Mouse (Mus musculus) neural tube, embryonic 13.5 days (tissue): ENCODE measurements around the gene Eif3c. TPM values are rescaled to one million over a fixed set of nuclear protein-coding genes. Genes with fewer than 3 reads are reported as not detected.

ENCODE experiments used
- ATAC-seq: fragments of 200-750 bp; cut with Nextera tagmentation; 2 replicates; pipeline ENCODE4 v1.8.0; 2017; ENCODE audit warnings: low read depth, mild to moderate bottlenecking, moderate TSS enrichment, moderate library complexity
- H3K27ac ChIP-seq: fragments of 300-500 bp; sonication (generic); replicated peaks from 2 replicates; pipeline ENCODE4 v1.5.1; 2015; ENCODE audit warnings: moderate library complexity, mild to moderate bottlenecking, inconsistent platforms
- H3K27me3 ChIP-seq: fragments of 300-500 bp; sonication (generic); 2 replicates; pipeline ENCODE4 v1.6.1; 2015; ENCODE audit warnings: mild to moderate bottlenecking, inconsistent platforms
- H3K36me3 ChIP-seq: fragments of 300-500 bp; sonication (generic); 2 replicates; pipeline ENCODE4 v1.6.1; 2015; ENCODE audit warnings: mild to moderate bottlenecking, inconsistent platforms
- H3K4me1 ChIP-seq: fragments of 300-500 bp; sonication (generic); replicated peaks from 2 replicates; pipeline ENCODE4 v1.6.1; 2015; ENCODE audit warnings: inconsistent platforms
- H3K4me2 ChIP-seq: fragments of 300-500 bp; sonication (generic); 2 replicates; pipeline ENCODE4 v1.6.1; 2015; ENCODE audit warnings: inconsistent platforms, mild to moderate bottlenecking, moderate library complexity
- H3K4me3 ChIP-seq: fragments of 300-500 bp; sonication (generic); 2 replicates; pipeline ENCODE4 v1.5.1; 2015; ENCODE audit warnings: mild to moderate bottlenecking, inconsistent platforms
- H3K9ac ChIP-seq: fragments of 300-500 bp; sonication (generic); 2 replicates; pipeline ENCODE4 v1.6.1; 2015; ENCODE audit warnings: moderate library complexity, mild to moderate bottlenecking, inconsistent platforms
- H3K9me3 ChIP-seq: fragments of 300-500 bp; sonication (generic); 2 replicates; pipeline ENCODE4 v1.6.1; 2016; ENCODE audit warnings: inconsistent platforms
- WGBS: fragments of 180-500 bp; shearing (Covaris S2); methylation state at CpG from one replicate; pipeline ENCODE4 v1.1.7; 2015; 5-methylcytosine and 5-hydroxymethylcytosine counted together
- microRNA-seq: library from miRNA; unstranded; fragments of <30 nt; microRNA quantifications from one replicate; pipeline ENCODE4, GENCODE M21; 2016
- polyA plus RNA-seq: library from polyadenylated mRNA; unstranded; fragments of >200 nt; fragmentation: Nextera tagmentation; extraction: Ambion mirVana; gene quantifications from 2 replicates; pipeline ENCODE4 v1.2.1, GENCODE M21; 2015

Gene Eif3c
- polyA plus RNA-seq, 1 experiment from 2014 or later, result 188 TPM

GRCm38 (mm10) chr7:126503273-126503878 lies 62.8 kb downstream of the Eif3c start, which contains the start of gene Atxn2l:
TSS of gene Atxn2l (minus strand) at chr7:126503437.
- H3K4me2 ChIP-seq, result peak within 1 kb of the TSS; percentile 88
- peaks cover 28% of the 10 kb centered on the region for H3K36me3 ChIP-seq
- peak; percentile 87 for ATAC-seq
- peak within 1 kb of the TSS; percentile 99 for H3K27ac ChIP-seq
- no peaks in the 10 kb centered on the region for H3K9me3 ChIP-seq
- H3K4me3 ChIP-seq, result peak within 1 kb of the TSS; percentile 100
- H3K4me1 ChIP-seq, result peaks cover 24% of the 10 kb centered on the region
- H3K27me3 ChIP-seq, result no peaks in the 10 kb centered on the region
- H3K9ac ChIP-seq, result peak within 1 kb of the TSS; percentile 100
- whole genome bisulfite sequencing, result under 1% methylated on average over 65 of the region's 72 CpGs

DNA sequence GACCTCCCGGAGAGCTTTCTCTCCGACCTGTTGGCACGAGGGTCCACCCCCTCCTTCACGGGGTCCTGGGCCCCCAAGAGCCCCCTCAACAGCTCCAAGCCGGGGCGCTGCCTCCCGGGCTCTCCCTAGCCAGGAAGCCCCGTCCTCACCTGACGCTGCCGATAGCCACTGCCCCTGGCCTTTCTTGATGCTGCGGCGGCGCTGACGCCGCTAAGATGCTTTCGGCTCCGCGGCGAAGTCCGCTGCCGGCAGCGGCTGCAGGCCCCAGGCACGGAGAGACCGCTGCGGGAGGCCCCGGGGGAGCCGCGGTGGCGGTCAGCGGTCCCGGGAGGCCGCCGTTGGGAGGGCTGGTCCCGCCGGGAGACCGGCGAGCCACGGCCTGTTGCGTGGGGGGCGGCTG lies 63.5 kb downstream of the Eif3c start:
- peaks cover 24% of the 10 kb centered on the region for H3K4me1 ChIP-seq
- ATAC-seq, result no peak; the same call in 1 of the 2 replicates
- peaks cover 34% of the 10 kb centered on the region for H3K36me3 ChIP-seq
- H3K27me3 ChIP-seq, result no peaks in the 10 kb centered on the region
- peak overlapping the region; percentile 88 for H3K4me2 ChIP-seq
- H3K27ac ChIP-seq, result peak overlapping the region; percentile 99
- peak overlapping the region; percentile 100 for H3K9ac ChIP-seq
- under 1% methylated on average over 40 of the region's 40 CpGs for WGBS
- H3K4me3 ChIP-seq, result peak overlapping the region; percentile 100
- no peaks in the 10 kb centered on the region for H3K9me3 ChIP-seq

- under 1% methylated on average over 55 of the region's 57 CpGs for WGBS
Measured at GRCm38 (mm10) chr7:126502023-126502741, 64.0 kb downstream of the Eif3c start.

GRCm38 (mm10) chr7:126501684-126502022 lies 64.6 kb downstream of the Eif3c start:
- no peaks in the 10 kb centered on the region for H3K27me3 ChIP-seq
- ATAC-seq, result 0 out of 2 replicates have a peak, but pooled peaks have one; percentile 0
- 4% methylated on average over 9 of the region's 9 CpGs for WGBS
- peaks cover 45% of the 10 kb centered on the region for H3K36me3 ChIP-seq
- peaks cover 24% of the 10 kb centered on the region for H3K4me1 ChIP-seq
- H3K9ac ChIP-seq, result peak overlapping the region; percentile 100
- no peaks in the 10 kb centered on the region for H3K9me3 ChIP-seq
- peak overlapping the region; percentile 99 for H3K27ac ChIP-seq
- H3K4me3 ChIP-seq, result peak overlapping the region; percentile 100
- peak overlapping the region; percentile 88 for H3K4me2 ChIP-seq

More at GRCm38 (mm10) chr7:126502023-126502741, 64.0 kb downstream of the Eif3c start:
- ATAC-seq, result peak; percentile 91
- H3K4me1 ChIP-seq, result peaks cover 24% of the 10 kb centered on the region
- peak overlapping the region; percentile 88 for H3K4me2 ChIP-seq
- no peaks in the 10 kb centered on the region for H3K9me3 ChIP-seq
- H3K27me3 ChIP-seq, result no peaks in the 10 kb centered on the region
- peak overlapping the region; percentile 100 for H3K9ac ChIP-seq
- H3K27ac ChIP-seq, result peak overlapping the region; percentile 99
- H3K4me3 ChIP-seq, result peak overlapping the region; percentile 100
- peaks cover 40% of the 10 kb centered on the region for H3K36me3 ChIP-seq

GRCm38 (mm10) chr7:126499416-126499815 lies 66.8 kb downstream of the Eif3c start:
- no peak overlapping the region for H3K27ac ChIP-seq
- no peak overlapping the region for H3K4me3 ChIP-seq
- no peak overlapping the region for H3K4me2 ChIP-seq
- H3K9ac ChIP-seq, result no peak overlapping the region
- H3K36me3 ChIP-seq, result peaks cover 68% of the 10 kb centered on the region
- H3K27me3 ChIP-seq, result no peaks in the 10 kb centered on the region
- 92% methylated on average over 7 of the region's 7 CpGs for WGBS
- H3K4me1 ChIP-seq, result peaks cover 24% of the 10 kb centered on the region
- H3K9me3 ChIP-seq, result no peaks in the 10 kb centered on the region
- no peak for ATAC-seq

DNA sequence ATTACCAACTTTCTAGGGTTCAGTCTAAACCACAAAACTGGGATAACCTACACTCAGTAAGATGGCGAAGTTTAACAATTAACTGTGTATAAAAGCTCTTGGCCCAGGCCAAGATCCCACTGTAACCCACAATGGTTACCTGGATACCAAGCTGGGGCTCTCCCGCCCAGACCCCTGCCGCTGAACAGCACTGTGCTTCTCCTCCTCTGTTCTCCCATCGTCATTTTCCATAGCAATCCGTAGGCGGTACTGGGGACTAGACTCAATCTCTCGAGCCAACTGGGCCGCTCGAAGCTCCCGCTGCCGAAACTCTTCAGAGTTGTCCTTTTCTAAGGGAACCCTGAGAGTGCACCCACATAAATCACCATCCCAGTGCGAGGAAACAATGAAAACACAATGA lies 68.2 kb downstream of the Eif3c start:
- Histone ChIP-seq H3K36me3 (peaks cover 82% of the 10 kb centered on the region), H3K27me3 (no peaks in the 10 kb centered on the region), H3K27ac (no peak overlapping the region), H3K9me3 (no peaks in the 10 kb centered on the region), H3K4me3 (no peak overlapping the region), H3K9ac (no peak overlapping the region), H3K4me2 (no peak overlapping the region), H3K4me1 (peaks cover 17% of the 10 kb centered on the region)
- ATAC-seq, result no peak
- 87% methylated on average over 12 of the region's 12 CpGs for WGBS

GRCm38 (mm10) chr7:126496475-126496874 lies 69.7 kb downstream of the Eif3c start:
- no peak for ATAC-seq
- H3K4me3 ChIP-seq, result no peak overlapping the region
- no peaks in the 10 kb centered on the region for H3K27me3 ChIP-seq
- 89% methylated on average over 5 of the region's 5 CpGs for WGBS
- no peak overlapping the region for H3K27ac ChIP-seq
- no peak overlapping the region for H3K4me2 ChIP-seq
- peaks cover 22% of the 10 kb centered on the region for H3K4me1 ChIP-seq
- no peaks in the 10 kb centered on the region for H3K9me3 ChIP-seq
- no peak overlapping the region for H3K9ac ChIP-seq
- H3K36me3 ChIP-seq, result peaks cover 97% of the 10 kb centered on the region

Small RNAs within 50 kb of the gene (microRNA-seq; reads per million reads assigned to microRNA genes)
- 1.3 reads per million for gene Mir7059

Other genes with a start within 250 kb of the Eif3c start
- gene Lat, start 196.8 kb downstream of the Eif3c start, polyA plus RNA-seq, result 1.2 and 1.5 TPM in 2 replicates
- 68.5 and 73.0 TPM in 2 replicates for gene Spns1, start 189.0 kb downstream of the Eif3c start, polyA plus RNA-seq
- 3.1 and 3.5 TPM in 2 replicates for gene Nfatc2ip, start 169.7 kb downstream of the Eif3c start, polyA plus RNA-seq
- gene Cd19, start 151.5 kb downstream of the Eif3c start, polyA plus RNA-seq, result 0.07 TPM in 1 of 2 replicates, not detected in the other
- gene Rabep2, start 137.7 kb downstream of the Eif3c start, polyA plus RNA-seq, result 24.6 and 25.6 TPM in 2 replicates
- gene Atp2a1, start 103.3 kb downstream of the Eif3c start, polyA plus RNA-seq, result 2.1 and 11.5 TPM in 2 replicates
- gene Sh2b1, start 91.0 kb downstream of the Eif3c start, polyA plus RNA-seq, result 60.2 and 62.3 TPM in 2 replicates
- 122 and 144 TPM in 2 replicates for gene Tufm, start 79.0 kb downstream of the Eif3c start, polyA plus RNA-seq
- 68.2 and 83.1 TPM in 2 replicates for gene Atxn2l, start 63.0 kb downstream of the Eif3c start, polyA plus RNA-seq
- gene Apobr, start 18.5 kb upstream of the Eif3c start, polyA plus RNA-seq, result 0.29 and 0.95 TPM in 2 replicates
- 26.3 and 27.9 TPM in 2 replicates for gene Cln3, start 19.4 kb upstream of the Eif3c start, polyA plus RNA-seq
- not detected in 2 replicates for gene Il27, start 28.5 kb upstream of the Eif3c start, polyA plus RNA-seq
- 7.1 and 9.6 TPM in 2 replicates for gene Nupr1, start 64.5 kb upstream of the Eif3c start, polyA plus RNA-seq
- gene Sgf29, start 82.9 kb upstream of the Eif3c start, polyA plus RNA-seq, result 48.3 and 51.3 TPM in 2 replicates
- gene Sult1a1, start 110.0 kb upstream of the Eif3c start, polyA plus RNA-seq, result 1.4 and 2.1 TPM in 2 replicates
- 109 and 143 TPM in 2 replicates for gene Bola2, start 129.0 kb upstream of the Eif3c start, polyA plus RNA-seq
- gene Slx1b, start 129.4 kb upstream of the Eif3c start, polyA plus RNA-seq, result 16.2 and 20.5 TPM in 2 replicates
- 92.4 and 107 TPM in 2 replicates for gene Coro1a, start 141.4 kb upstream of the Eif3c start, polyA plus RNA-seq
- 97.6 and 108 TPM in 2 replicates for gene Mapk3, start 193.2 kb upstream of the Eif3c start, polyA plus RNA-seq
- gene Gdpd3, start 199.9 kb upstream of the Eif3c start, polyA plus RNA-seq, result 0.56 and 1.5 TPM in 2 replicates
- gene Ypel3, start 210.5 kb upstream of the Eif3c start, polyA plus RNA-seq, result 204 and 215 TPM in 2 replicates
- 0.25 and 0.66 TPM in 2 replicates for gene Tbx6, start 215.1 kb upstream of the Eif3c start, polyA plus RNA-seq
- gene Ppp4c, start 226.1 kb upstream of the Eif3c start, polyA plus RNA-seq, result 216 and 230 TPM in 2 replicates
- gene Fam57b, start 231.3 kb upstream of the Eif3c start, polyA plus RNA-seq, result 36.8 and 40.6 TPM in 2 replicates